In the genomic region with DNA sequence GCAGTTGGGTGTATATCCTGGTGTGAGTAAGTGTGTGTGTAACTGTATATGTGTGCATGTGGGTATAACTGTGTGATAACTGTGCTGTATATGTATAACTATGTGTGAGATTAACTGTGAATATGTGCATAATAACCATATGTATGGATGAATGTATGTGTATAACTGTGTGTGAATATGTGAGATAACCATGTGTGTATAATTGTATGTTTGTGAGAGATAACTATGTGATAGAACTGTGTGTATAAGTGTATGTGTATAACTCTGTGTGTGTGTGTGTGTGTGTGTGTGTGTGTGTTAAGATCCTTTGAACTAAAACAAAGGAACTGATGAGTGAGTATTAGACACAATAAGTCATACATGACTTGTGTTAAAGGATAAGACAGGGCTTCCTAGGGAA, we compare ENCODE assay signal across 27 mouse cellular contexts. TPM values are rescaled to one million over a fixed set of nuclear protein-coding genes. Genes with fewer than 3 reads are reported as not detected.
DNase-seq lines count a peak whose midpoint lies in the region; ATAC-seq and TF ChIP-seq lines count a peak whose summit lies in the region.
"Had no signal": no experiment of that assay in that cellular context is flagged by ENCODE, and none has a peak within 500 bp of the region (broad histone marks: within the 10 kb centered on the region; RNA-seq: fewer than 3 reads in every experiment).

No protein-coding gene starts in this region.

- TF ChIP-seq CTCF in liver, postnatal 0 days (IDR thresholded peaks at IDR 0.05; ENCODE audit: low read depth), result no peak

- H3K4me3 ChIP-seq in liver, embryonic 12.5 days, result no peak overlapping the region
- no peak overlapping the region for H3K4me3 ChIP-seq in liver, postnatal 0 days (ENCODE audit: low read depth, low read length)
- H3K4me3 ChIP-seq in hindbrain, embryonic 14.5 days (replicated peaks; ENCODE audit: low read length), result no peak overlapping the region
- H3K4me3 ChIP-seq: embryonic facial prominence, embryonic 10.5 days; erythroblast, embryonic 14.5 days; forebrain, embryonic 15.5 days; heart, embryonic 10.5 days; hindbrain, embryonic 15.5 days had no signal

- ATAC-seq in liver, embryonic 12.5 days, result peak; percentile 66
- peak; percentile 31; the same call in 1 of the 2 replicates for ATAC-seq in erythroid progenitor cell, adult 5-6 weeks (replicated peaks; ENCODE audit: low FRiP score, poor library complexity, severe bottlenecking)
- 0 out of 2 replicates have a peak, but pooled peaks have one; percentile 24 for ATAC-seq in liver, postnatal 0 days
- ATAC-seq in hindbrain, embryonic 14.5 days (ENCODE audit: low FRiP score), result no peak
- ATAC-seq: forebrain, embryonic 15.5 days; Patski had no signal

- H3K9ac ChIP-seq in liver, embryonic 12.5 days, result no peak overlapping the region
- H3K9ac ChIP-seq in liver, postnatal 0 days (replicated peaks), result no peak overlapping the region
- no peak overlapping the region for H3K9ac ChIP-seq in hindbrain, embryonic 14.5 days
- H3K9ac ChIP-seq: forebrain, embryonic 15.5 days; hindbrain, embryonic 15.5 days had no signal

- peaks cover 42% of the 10 kb centered on the region for H3K4me1 ChIP-seq in liver, embryonic 12.5 days
- peaks cover 14% of the 10 kb centered on the region for H3K4me1 ChIP-seq in liver, postnatal 0 days (ENCODE audit: insufficient read depth)
- H3K4me1 ChIP-seq in hindbrain, embryonic 14.5 days (replicated peaks; ENCODE audit: control insufficient read depth, insufficient read depth, low read length), result no peaks in the 10 kb centered on the region
- H3K4me1 ChIP-seq: forebrain, embryonic 15.5 days; hindbrain, embryonic 15.5 days had no signal

- H3K9me3 ChIP-seq in liver, embryonic 12.5 days (replicated peaks), result no peaks in the 10 kb centered on the region
- H3K9me3 ChIP-seq in liver, postnatal 0 days (ENCODE audit: low read length), result no peaks in the 10 kb centered on the region
- no peaks in the 10 kb centered on the region for H3K9me3 ChIP-seq in hindbrain, embryonic 14.5 days (ENCODE audit: control insufficient read depth, low read length)
- H3K9me3 ChIP-seq: embryonic facial prominence, embryonic 10.5 days; forebrain, embryonic 15.5 days; heart, embryonic 10.5 days; hindbrain, embryonic 15.5 days had no signal

- H3K36me3 ChIP-seq in liver, embryonic 12.5 days, result no peaks in the 10 kb centered on the region
- no peaks in the 10 kb centered on the region for H3K36me3 ChIP-seq in liver, postnatal 0 days (replicated peaks; ENCODE audit: insufficient read depth, low read length)
- H3K36me3 ChIP-seq in hindbrain, embryonic 14.5 days (replicated peaks; ENCODE audit: control insufficient read depth, insufficient read depth), result no peaks in the 10 kb centered on the region
- H3K36me3 ChIP-seq: embryonic facial prominence, embryonic 10.5 days; forebrain, embryonic 15.5 days; heart, embryonic 10.5 days; hindbrain, embryonic 15.5 days had no signal

- no peak for TF ChIP-seq EP300 in liver, postnatal 0 days (IDR thresholded peaks at IDR 0.05; ENCODE audit: low read depth)

- no peak overlapping the region for H3K4me2 ChIP-seq in liver, embryonic 12.5 days
- no peak overlapping the region for H3K4me2 ChIP-seq in liver, postnatal 0 days (ENCODE audit: low read depth, low read length)
- no peak overlapping the region for H3K4me2 ChIP-seq in hindbrain, embryonic 14.5 days (replicated peaks)
- H3K4me2 ChIP-seq: forebrain, embryonic 15.5 days; hindbrain, embryonic 15.5 days had no signal

- H3K27me3 ChIP-seq in liver, embryonic 12.5 days (replicated peaks), result peaks cover 17% of the 10 kb centered on the region
- H3K27me3 ChIP-seq in liver, postnatal 0 days (ENCODE audit: insufficient read depth, low read length), result no peaks in the 10 kb centered on the region
- no peaks in the 10 kb centered on the region for H3K27me3 ChIP-seq in hindbrain, embryonic 14.5 days (ENCODE audit: control insufficient read depth, insufficient read depth, low read length)
- H3K27me3 ChIP-seq: forebrain, embryonic 15.5 days; hindbrain, embryonic 15.5 days; Patski had no signal

- no peak overlapping the region for H3K27ac ChIP-seq in liver, embryonic 12.5 days
- peak overlapping the region; percentile 19; the same call in 1 of the 2 replicates for H3K27ac ChIP-seq in liver, postnatal 0 days (ENCODE audit: low read depth)
- H3K27ac ChIP-seq in hindbrain, embryonic 14.5 days, result no peak overlapping the region
- H3K27ac ChIP-seq: embryonic facial prominence, embryonic 10.5 days; forebrain, embryonic 15.5 days; heart, embryonic 10.5 days; hindbrain, embryonic 15.5 days had no signal

- DNase-seq in liver, result no peak
- DNase-seq in liver, postnatal 0 days, result no peak
- DNase-seq in layer of hippocampus, adult 8-10 months (ENCODE audit: low spot score in 2 of 2), result no peak
- no peak for DNase-seq in urinary bladder, adult 18-20 months (ENCODE audit: low spot score in 2 of 2)
- no peak for DNase-seq in hindbrain, embryonic 14.5 days (ENCODE audit: low spot score)
- DNase-seq: adrenal gland, postnatal 25 days; cerebellum, adult 2 months; cerebellum, postnatal 10 days; heart, postnatal 10 days; heart, postnatal 4 days had no signal

RNA-seq across cellular contexts. Expression of a gene that starts 0.5 kb away (rescaled TPM):
- 13.4 and 14.7 TPM in 2 replicates for polyA plus RNA-seq in liver, embryonic 12.5 days (2016; fragmentation: Nextera tagmentation; extraction: Ambion mirVana)
- 97.3 and 108 TPM in 2 replicates for total RNA-seq in erythroid progenitor cell, adult 5-6 weeks (2015; ENCODE audit: low replicate concordance)
- 104 and 120 TPM in 2 replicates for total RNA-seq in erythroid progenitor cell, adult 5-6 weeks (2017; ENCODE audit: low replicate concordance)
- polyA plus RNA-seq in liver, postnatal 0 days (2015; fragmentation: Nextera tagmentation; extraction: Ambion mirVana), result 89.4 and 92.8 TPM in 2 replicates
- 100 to 1,000 TPM in 2 of 4 experiments, 10 to 100 TPM in 2; 61.9 to 591 (median 296) TPM for total RNA-seq in layer of hippocampus, adult 8-10 months (2022)
- 16.3 and 17.7 TPM in 2 replicates for polyA plus RNA-seq in hindbrain, embryonic 14.5 days (2014; fragmentation: Nextera tagmentation; extraction: Ambion mirVana)
- polyA plus RNA-seq: C2C12, Patski had no signal

RNA-seq across cellular contexts. Expression of a gene that starts 27.1 kb away (rescaled TPM):
- polyA plus RNA-seq in liver, embryonic 12.5 days (2016; fragmentation: Nextera tagmentation; extraction: Ambion mirVana), result 1.4 and 1.7 TPM in 2 replicates
- 3.4 TPM in 1 of 2 replicates, not detected in the other for total RNA-seq in erythroid progenitor cell, adult 5-6 weeks (2015; ENCODE audit: low replicate concordance)
- not detected in 2 replicates for total RNA-seq in erythroid progenitor cell, adult 5-6 weeks (2017; ENCODE audit: low replicate concordance)
- polyA plus RNA-seq in liver, postnatal 0 days (2015; fragmentation: Nextera tagmentation; extraction: Ambion mirVana), result 2.0 and 2.3 TPM in 2 replicates
- 1 to 10 TPM; 1.9 to 3.2 (median 2.8) TPM for total RNA-seq in layer of hippocampus, adult 8-10 months (2022)
- 9.1 and 11.5 TPM in 2 replicates for polyA plus RNA-seq in hindbrain, embryonic 14.5 days (2014; fragmentation: Nextera tagmentation; extraction: Ambion mirVana)
- polyA plus RNA-seq: activated CD4-positive, CD25-positive, alpha-beta regulatory T cell, adult 4 months; erythroblast, embryonic 14.5 days had no signal

RNA-seq across cellular contexts. Expression of a gene that starts 33.4 kb away (rescaled TPM):
- 0.08 and 0.10 TPM in 2 replicates for polyA plus RNA-seq in liver, embryonic 12.5 days (2016; fragmentation: Nextera tagmentation; extraction: Ambion mirVana)
- total RNA-seq in erythroid progenitor cell, adult 5-6 weeks (2015; ENCODE audit: low replicate concordance), result not detected in 2 replicates
- total RNA-seq in erythroid progenitor cell, adult 5-6 weeks (2017; ENCODE audit: low replicate concordance), result not detected in 2 replicates
- not detected in 2 replicates for polyA plus RNA-seq in liver, postnatal 0 days (2015; fragmentation: Nextera tagmentation; extraction: Ambion mirVana)
- not detected for total RNA-seq in layer of hippocampus, adult 8-10 months (2022)
- not detected in 2 replicates for polyA plus RNA-seq in hindbrain, embryonic 14.5 days (2014; fragmentation: Nextera tagmentation; extraction: Ambion mirVana)
- total RNA-seq: adrenal gland, adult 18-20 months; adrenal gland, postnatal 25 days; gastrocnemius, adult 8-10 months; gastrocnemius, postnatal 4 days; heart, adult 18-20 months; heart, postnatal 10 days; heart, postnatal 4 days had no signal
- polyA plus RNA-seq: activated CD4-positive, CD25-positive, alpha-beta regulatory T cell, adult 4 months; C2C12; cerebellum, adult 2 months; embryonic facial prominence, embryonic 10.5 days; embryonic facial prominence, embryonic 14.5 days; erythroblast, embryonic 14.5 days; forebrain, embryonic 11.5 days; forebrain, embryonic 15.5 days; heart, embryonic 14.5 days; hindbrain, embryonic 15.5 days; Patski had no signal
